Comparison of ENCODE assay signal across 21 mouse cellular contexts in the genomic region with DNA sequence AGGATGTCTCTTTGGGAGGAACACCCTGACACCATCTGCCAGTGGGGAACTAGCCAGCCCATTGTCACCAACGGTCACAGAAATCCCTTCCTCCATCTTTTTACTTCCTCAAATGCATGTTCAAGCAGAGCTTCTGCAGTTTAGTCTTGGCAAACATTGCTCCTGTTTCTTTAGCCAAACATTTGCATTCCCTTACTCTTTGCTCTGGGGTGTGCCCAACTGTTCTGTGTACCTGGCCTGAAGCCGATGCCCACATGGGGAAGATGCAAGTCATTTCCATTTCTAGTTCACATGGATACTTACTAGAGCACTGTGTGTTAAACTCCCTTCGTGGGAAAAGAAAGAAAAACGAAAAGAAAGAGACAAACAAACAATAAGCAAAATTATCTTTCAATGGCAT.
A peak's percentile ranks its signal among the peaks of the same experiment; 100 is the strongest.
DNase-seq lines count a peak whose midpoint lies in the region; ATAC-seq lines count a peak whose summit lies in the region.
"Had no signal": no experiment of that assay in that cellular context is flagged by ENCODE, and none has a peak within 500 bp of the region (broad histone marks: within the 10 kb centered on the region; RNA-seq: fewer than 3 reads in every experiment).

No protein-coding gene starts in this region.

- no peaks in the 10 kb centered on the region for H3K36me3 ChIP-seq in lung, embryonic 16.5 days (ENCODE audit: control insufficient read depth, insufficient read depth, low read length)
- H3K36me3 ChIP-seq in stomach, embryonic 16.5 days (ENCODE audit: control insufficient read depth, insufficient read depth, low read length), result no peaks in the 10 kb centered on the region
- no peaks in the 10 kb centered on the region for H3K36me3 ChIP-seq in forebrain, embryonic 13.5 days (ENCODE audit: poor library complexity, severe bottlenecking)
- no peaks in the 10 kb centered on the region for H3K36me3 ChIP-seq in intestine, embryonic 15.5 days
- H3K36me3 ChIP-seq: embryonic facial prominence, embryonic 15.5 days; forebrain, embryonic 10.5 days; forebrain, embryonic 15.5 days; G1E; heart, embryonic 13.5 days; hindbrain, embryonic 13.5 days had no signal

- no peak overlapping the region for H3K4me3 ChIP-seq in lung, embryonic 16.5 days (ENCODE audit: low read length)
- H3K4me3 ChIP-seq in stomach, embryonic 16.5 days (replicated peaks; ENCODE audit: low read length), result no peak overlapping the region
- no peak overlapping the region for H3K4me3 ChIP-seq in forebrain, embryonic 13.5 days
- H3K4me3 ChIP-seq in intestine, embryonic 15.5 days (replicated peaks), result no peak overlapping the region
- H3K4me3 ChIP-seq: embryonic facial prominence, embryonic 15.5 days; erythroblast, embryonic 14.5 days; forebrain, embryonic 10.5 days; forebrain, embryonic 15.5 days; heart, embryonic 13.5 days; hindbrain, embryonic 13.5 days had no signal

- no peaks in the 10 kb centered on the region for H3K9me3 ChIP-seq in lung, embryonic 16.5 days (ENCODE audit: control insufficient read depth, low read length)
- H3K9me3 ChIP-seq in stomach, embryonic 16.5 days (replicated peaks; ENCODE audit: control insufficient read depth, low read length), result no peaks in the 10 kb centered on the region
- no peaks in the 10 kb centered on the region for H3K9me3 ChIP-seq in forebrain, embryonic 13.5 days (replicated peaks)
- H3K9me3 ChIP-seq in intestine, embryonic 15.5 days, result no peaks in the 10 kb centered on the region
- H3K9me3 ChIP-seq: embryonic facial prominence, embryonic 15.5 days; forebrain, embryonic 10.5 days; forebrain, embryonic 15.5 days; heart, embryonic 13.5 days; hindbrain, embryonic 13.5 days had no signal

- no peak overlapping the region for H3K9ac ChIP-seq in lung, embryonic 16.5 days (ENCODE audit: low read length)
- no peak overlapping the region for H3K9ac ChIP-seq in stomach, embryonic 16.5 days (ENCODE audit: low read length)
- no peak overlapping the region for H3K9ac ChIP-seq in forebrain, embryonic 13.5 days
- no peak overlapping the region for H3K9ac ChIP-seq in intestine, embryonic 15.5 days
- H3K9ac ChIP-seq: embryonic facial prominence, embryonic 15.5 days; forebrain, embryonic 15.5 days; heart, embryonic 13.5 days; hindbrain, embryonic 13.5 days had no signal

- no peaks in the 10 kb centered on the region for H3K27me3 ChIP-seq in lung, embryonic 16.5 days (ENCODE audit: control insufficient read depth, insufficient read depth, low read depth, low read length)
- no peaks in the 10 kb centered on the region for H3K27me3 ChIP-seq in stomach, embryonic 16.5 days (ENCODE audit: control insufficient read depth, insufficient read depth, low read length)
- no peaks in the 10 kb centered on the region for H3K27me3 ChIP-seq in forebrain, embryonic 13.5 days
- no peaks in the 10 kb centered on the region for H3K27me3 ChIP-seq in intestine, embryonic 15.5 days (replicated peaks)
- H3K27me3 ChIP-seq: embryonic facial prominence, embryonic 15.5 days; forebrain, embryonic 15.5 days; heart, embryonic 13.5 days; hindbrain, embryonic 13.5 days had no signal

- peak overlapping the region; percentile 43; the same call in 1 of the 2 replicates for H3K27ac ChIP-seq in lung, embryonic 16.5 days (ENCODE audit: low read length)
- H3K27ac ChIP-seq in stomach, embryonic 16.5 days (ENCODE audit: low read length), result no peak overlapping the region
- H3K27ac ChIP-seq in forebrain, embryonic 13.5 days, result no peak overlapping the region
- no peak overlapping the region for H3K27ac ChIP-seq in intestine, embryonic 15.5 days
- H3K27ac ChIP-seq: embryonic facial prominence, embryonic 15.5 days; forebrain, embryonic 10.5 days; forebrain, embryonic 15.5 days; heart, embryonic 13.5 days; hindbrain, embryonic 13.5 days had no signal

- no peaks in the 10 kb centered on the region; the same call in 1 of the 2 replicates for H3K4me1 ChIP-seq in lung, embryonic 16.5 days (replicated peaks; ENCODE audit: control insufficient read depth, insufficient read depth, low read length)
- H3K4me1 ChIP-seq in stomach, embryonic 16.5 days (ENCODE audit: control insufficient read depth, insufficient read depth, low read length), result no peaks in the 10 kb centered on the region
- no peaks in the 10 kb centered on the region for H3K4me1 ChIP-seq in forebrain, embryonic 13.5 days
- H3K4me1 ChIP-seq in intestine, embryonic 15.5 days (replicated peaks), result no peaks in the 10 kb centered on the region
- H3K4me1 ChIP-seq: embryonic facial prominence, embryonic 15.5 days; forebrain, embryonic 10.5 days; forebrain, embryonic 15.5 days; heart, embryonic 13.5 days; hindbrain, embryonic 13.5 days had no signal

- H3K4me2 ChIP-seq in lung, embryonic 16.5 days (ENCODE audit: low read depth, low read length), result peak overlapping the region; percentile 6; the same call in 1 of the 2 replicates
- H3K4me2 ChIP-seq in stomach, embryonic 16.5 days (ENCODE audit: low read depth, low read length), result no peak overlapping the region
- H3K4me2 ChIP-seq in forebrain, embryonic 13.5 days, result no peak overlapping the region
- H3K4me2 ChIP-seq in intestine, embryonic 15.5 days (replicated peaks), result no peak overlapping the region
- H3K4me2 ChIP-seq: embryonic facial prominence, embryonic 15.5 days; forebrain, embryonic 15.5 days; heart, embryonic 13.5 days; hindbrain, embryonic 13.5 days had no signal

- peak; percentile 67 for ATAC-seq in lung, embryonic 16.5 days (ENCODE audit: low read depth)
- peak; percentile 53; the same call in 1 of the 2 replicates for ATAC-seq in stomach, embryonic 16.5 days (ENCODE audit: insufficient read depth, low FRiP score)
- ATAC-seq in forebrain, embryonic 13.5 days, result no peak
- ATAC-seq in intestine, embryonic 15.5 days, result no peak
- ATAC-seq: CD4-positive, CD25-positive, alpha-beta regulatory T cell, adult 4 months; forebrain, embryonic 15.5 days had no signal

- peak; percentile 2 for DNase-seq in layer of hippocampus, adult 9-11 months
- DNase-seq in layer of hippocampus, adult 11-12 months (ENCODE audit: low spot score), result no peak
- DNase-seq in lung, postnatal 10 days, result no peak
- DNase-seq: adrenal gland, adult 8-10 months; adrenal gland, postnatal 36 days; B cell, adult 2 months; embryo, embryonic 11 days; gastrocnemius, postnatal 36 days; heart, adult 11 months had no signal

- WGBS in lung, embryonic 16.5 days, result 44% methylated on average over 4 of the region's 4 CpGs
- 62% methylated on average over 4 of the region's 4 CpGs for WGBS in stomach, embryonic 16.5 days
- 79% methylated on average over 4 of the region's 4 CpGs for WGBS in forebrain, embryonic 13.5 days
- 68% methylated on average over 4 of the region's 4 CpGs for WGBS in intestine, embryonic 15.5 days

Comparison
In these comparisons a context has a peak if more than half of its experiments do, and no peak if none do; other contexts are left out.
1. ATAC-seq: peak in lung, embryonic 16.5 days (single experiment) and stomach, embryonic 16.5 days (single experiment); none in forebrain, embryonic 13.5 days (single experiment) and intestine, embryonic 15.5 days (single experiment).